ENCODE assay signal across 9 mouse cellular contexts in the genomic region with DNA sequence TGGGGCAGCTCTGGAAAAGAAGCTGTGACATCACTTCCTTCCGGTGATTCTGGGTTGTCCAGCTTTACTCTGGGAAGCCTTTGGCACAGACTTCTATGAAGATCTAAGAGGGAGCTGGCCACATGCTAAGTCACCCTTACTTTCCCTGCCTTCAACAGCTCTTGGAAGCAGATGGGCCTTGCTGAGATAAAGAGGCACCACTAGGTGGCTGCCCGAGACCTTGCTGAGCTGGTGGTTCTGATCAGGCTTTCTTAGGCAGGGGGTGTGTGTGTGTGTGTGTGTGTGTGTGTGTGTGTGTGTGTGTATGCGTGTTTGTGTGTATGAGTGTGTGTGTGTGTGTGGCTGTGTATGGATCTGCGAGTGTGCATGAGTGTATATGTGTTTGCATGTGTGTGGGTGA. TPM values are rescaled to one million over a fixed set of nuclear protein-coding genes. Genes with fewer than 3 reads are reported as not detected.
DNase-seq lines count a peak whose midpoint lies in the region; ATAC-seq and TF ChIP-seq lines count a peak whose summit lies in the region.
"Had no signal": no experiment of that assay in that cellular context is flagged by ENCODE, and none has a peak within 500 bp of the region (broad histone marks: within the 10 kb centered on the region; RNA-seq: fewer than 3 reads in every experiment).

No protein-coding gene starts in this region.

- H3K9me3 ChIP-seq in forebrain, postnatal 0 days (ENCODE audit: low read length) = no peaks in the 10 kb centered on the region
- H3K9me3 ChIP-seq in intestine, embryonic 16.5 days (ENCODE audit: control insufficient read depth, low read length) = no peaks in the 10 kb centered on the region
- H3K9me3 ChIP-seq in limb, embryonic 10.5 days (replicated peaks) = no peaks in the 10 kb centered on the region
- no peaks in the 10 kb centered on the region for H3K9me3 ChIP-seq in midbrain, embryonic 14.5 days (ENCODE audit: control insufficient read depth, low read length)
- H3K9me3 ChIP-seq: heart, embryonic 13.5 days had no signal

- DNase-seq in cerebellum, adult 11 months = peak; percentile 11
- no peak for DNase-seq in cerebellum, adult 8-10 months
- DNase-seq in adrenal gland, postnatal 36 days = peak; percentile 56 to 61
- DNase-seq in forebrain, postnatal 0 days = peak; percentile 82
- DNase-seq in limb, embryonic 10.5 days (ENCODE audit: low spot score) = no peak
- peak; percentile 87 for DNase-seq in midbrain, embryonic 14.5 days
- peak; percentile 66 for DNase-seq in testis, postnatal 10 days (ENCODE audit: low spot score)

- H3K4me3 ChIP-seq in forebrain, postnatal 0 days (ENCODE audit: low read depth, low read length) = no peak overlapping the region
- no peak overlapping the region for H3K4me3 ChIP-seq in intestine, embryonic 16.5 days (ENCODE audit: low read length)
- H3K4me3 ChIP-seq in limb, embryonic 10.5 days = no peak overlapping the region
- H3K4me3 ChIP-seq in midbrain, embryonic 14.5 days (replicated peaks; ENCODE audit: low read depth, low read length) = no peak overlapping the region
- H3K4me3 ChIP-seq: heart, embryonic 13.5 days had no signal

- H3K27me3 ChIP-seq in forebrain, postnatal 0 days (ENCODE audit: insufficient read depth, low read length) = no peaks in the 10 kb centered on the region
- H3K27me3 ChIP-seq in intestine, embryonic 16.5 days (replicated peaks; ENCODE audit: control insufficient read depth, insufficient read depth, low read length) = no peaks in the 10 kb centered on the region
- H3K27me3 ChIP-seq in limb, embryonic 10.5 days (ENCODE audit: low read depth, poor library complexity, severe bottlenecking) = no peaks in the 10 kb centered on the region
- no peaks in the 10 kb centered on the region for H3K27me3 ChIP-seq in midbrain, embryonic 14.5 days (ENCODE audit: control insufficient read depth, insufficient read depth, low read length)

- peaks cover 5% of the 10 kb centered on the region for H3K4me1 ChIP-seq in forebrain, postnatal 0 days (ENCODE audit: insufficient read depth)
- H3K4me1 ChIP-seq in intestine, embryonic 16.5 days (ENCODE audit: control insufficient read depth, insufficient read depth, low read length) = peaks cover 4% of the 10 kb centered on the region; the same call in 1 of the 2 replicates
- H3K4me1 ChIP-seq in limb, embryonic 10.5 days = peaks cover 45% of the 10 kb centered on the region
- H3K4me1 ChIP-seq in midbrain, embryonic 14.5 days (ENCODE audit: control insufficient read depth, insufficient read depth, low read length) = peaks cover 10% of the 10 kb centered on the region

- peak; percentile 94 for TF ChIP-seq CTCF in forebrain, postnatal 0 days (IDR thresholded peaks at IDR 0.05; ENCODE audit: low read depth)

- ATAC-seq in forebrain, postnatal 0 days = peak; percentile 79
- peak; percentile 47 for ATAC-seq in intestine, embryonic 16.5 days
- peak; percentile 75 for ATAC-seq in midbrain, embryonic 14.5 days (ENCODE audit: low FRiP score, low TSS enrichment)

- no peak overlapping the region for H3K9ac ChIP-seq in forebrain, postnatal 0 days
- no peak overlapping the region for H3K9ac ChIP-seq in intestine, embryonic 16.5 days (ENCODE audit: low read depth, low read length)
- no peak overlapping the region for H3K9ac ChIP-seq in midbrain, embryonic 14.5 days (replicated peaks; ENCODE audit: low read length)
- H3K9ac ChIP-seq: heart, embryonic 13.5 days had no signal

- no peak overlapping the region for H3K27ac ChIP-seq in forebrain, postnatal 0 days (ENCODE audit: low read depth, low read length)
- no peak overlapping the region for H3K27ac ChIP-seq in intestine, embryonic 16.5 days (ENCODE audit: low read length)
- 0 out of 2 replicates have a peak overlapping the region, but pooled peaks have one; percentile 44 for H3K27ac ChIP-seq in limb, embryonic 10.5 days
- no peak overlapping the region for H3K27ac ChIP-seq in midbrain, embryonic 14.5 days (replicated peaks; ENCODE audit: low read depth, low read length)

- H3K4me2 ChIP-seq in forebrain, postnatal 0 days (ENCODE audit: low read depth) = no peak overlapping the region
- no peak overlapping the region for H3K4me2 ChIP-seq in intestine, embryonic 16.5 days (ENCODE audit: low read depth, low read length)
- no peak overlapping the region for H3K4me2 ChIP-seq in midbrain, embryonic 14.5 days (ENCODE audit: low read length)
- H3K4me2 ChIP-seq: heart, embryonic 13.5 days had no signal

- no peaks in the 10 kb centered on the region for H3K36me3 ChIP-seq in forebrain, postnatal 0 days (ENCODE audit: insufficient read depth)
- no peaks in the 10 kb centered on the region for H3K36me3 ChIP-seq in intestine, embryonic 16.5 days (ENCODE audit: control insufficient read depth, insufficient read depth, low read length)
- H3K36me3 ChIP-seq in limb, embryonic 10.5 days = no peaks in the 10 kb centered on the region
- no peaks in the 10 kb centered on the region for H3K36me3 ChIP-seq in midbrain, embryonic 14.5 days (ENCODE audit: control insufficient read depth, insufficient read depth, low read length)
- H3K36me3 ChIP-seq: heart, embryonic 13.5 days had no signal

- 32% methylated on average over 4 of the region's 4 CpGs for WGBS in forebrain, postnatal 0 days
- 25% methylated on average over 4 of the region's 4 CpGs for WGBS in intestine, embryonic 16.5 days
- WGBS in limb, embryonic 10.5 days = 26% methylated on average over 4 of the region's 4 CpGs
- WGBS in midbrain, embryonic 14.5 days = 33% methylated on average over 4 of the region's 4 CpGs

RNA-seq across cellular contexts. Expression of a gene that starts 13.4 kb away (rescaled TPM):
- 1 to 10 TPM; 2.9 to 8.5 TPM for total RNA-seq in adrenal gland, postnatal 36 days (2021)
- 2.6 and 2.8 TPM in 2 replicates for total RNA-seq in forebrain, postnatal 0 days (2014; rRNA removed)
- 1.8 TPM in 2 replicates for polyA plus RNA-seq in forebrain, postnatal 0 days (2015; fragmentation: Nextera tagmentation; extraction: Ambion mirVana)
- polyA plus RNA-seq in intestine, embryonic 16.5 days (2015; fragmentation: Nextera tagmentation; extraction: Ambion mirVana) = 8.8 and 9.6 TPM in 2 replicates
- polyA plus RNA-seq in limb, embryonic 10.5 days (2016; fragmentation: Nextera tagmentation; extraction: Ambion mirVana) = 13.2 and 13.7 TPM in 2 replicates
- 3.9 and 4.5 TPM in 2 replicates for polyA plus RNA-seq in midbrain, embryonic 14.5 days (2014; fragmentation: Nextera tagmentation; extraction: Ambion mirVana)

Comparison
In these comparisons a context has a peak if more than half of its experiments do, and no peak if none do; other contexts are left out.
1. DNase-seq: peak in cerebellum, adult 11 months (single experiment), adrenal gland, postnatal 36 days (2 of 2), forebrain, postnatal 0 days (single experiment), midbrain, embryonic 14.5 days (single experiment) and testis, postnatal 10 days (single experiment); none in cerebellum, adult 8-10 months (single experiment) and limb, embryonic 10.5 days (single experiment).
2. Peak in every context shown above with its lines, with median percentiles within 50 percentile points of each other: ATAC-seq.